Mouse (Mus musculus): ENCODE measurements around the gene Kcnmb2. TPM values are rescaled to one million over a fixed set of nuclear protein-coding genes. Genes with fewer than 3 reads are reported as not detected.

Gene Kcnmb2
- polyA plus RNA-seq (2015; fragmentation: Nextera tagmentation; extraction: Ambion mirVana), result 0.14 and 0.18 TPM in 2 replicates

DNA sequence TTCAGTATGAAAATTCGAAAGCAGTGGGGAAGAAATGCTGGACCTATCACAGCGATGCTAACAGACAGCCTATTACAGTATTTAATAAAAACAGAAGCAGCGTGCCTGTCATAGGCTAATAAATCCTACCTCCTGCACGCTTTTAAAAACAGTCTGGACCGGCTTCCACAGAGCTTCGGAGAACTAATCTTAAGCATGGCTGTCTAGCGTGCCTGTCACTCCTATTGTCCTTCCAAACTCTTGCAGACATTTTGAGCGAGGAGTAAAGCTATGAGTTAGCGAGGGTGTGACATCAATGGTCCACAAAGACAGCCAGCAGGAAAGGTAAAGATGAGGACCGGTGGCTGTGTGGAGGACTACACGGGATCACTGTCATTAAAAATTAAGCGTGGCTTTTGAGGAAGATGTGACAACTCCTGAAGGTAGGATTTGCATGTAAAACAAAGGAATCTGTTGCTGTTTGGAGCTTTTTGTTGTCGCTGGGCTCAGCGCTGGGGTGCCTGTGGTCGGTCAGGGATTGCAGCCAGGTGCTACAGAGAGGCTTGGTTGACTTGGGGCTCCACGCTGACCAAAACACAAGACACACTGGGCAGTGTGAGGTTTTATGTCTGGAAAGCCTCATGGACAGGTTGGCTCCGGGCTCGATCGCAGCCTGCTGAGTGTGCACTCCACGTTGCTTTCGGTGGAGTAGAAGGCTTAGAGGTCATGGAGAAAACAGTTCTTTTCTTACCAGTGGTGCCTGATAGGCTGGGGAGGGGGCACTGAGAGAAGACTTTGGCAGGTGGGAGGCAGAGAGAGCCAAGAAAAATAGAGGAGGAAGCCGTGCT, at the start of gene Kcnmb2:
Gene Kcnmb2 (plus strand): TSS at position 4 of the 827 bp plus-strand sequence.
- DNase-seq (ENCODE audit: low spot score), result no peak

DNA sequence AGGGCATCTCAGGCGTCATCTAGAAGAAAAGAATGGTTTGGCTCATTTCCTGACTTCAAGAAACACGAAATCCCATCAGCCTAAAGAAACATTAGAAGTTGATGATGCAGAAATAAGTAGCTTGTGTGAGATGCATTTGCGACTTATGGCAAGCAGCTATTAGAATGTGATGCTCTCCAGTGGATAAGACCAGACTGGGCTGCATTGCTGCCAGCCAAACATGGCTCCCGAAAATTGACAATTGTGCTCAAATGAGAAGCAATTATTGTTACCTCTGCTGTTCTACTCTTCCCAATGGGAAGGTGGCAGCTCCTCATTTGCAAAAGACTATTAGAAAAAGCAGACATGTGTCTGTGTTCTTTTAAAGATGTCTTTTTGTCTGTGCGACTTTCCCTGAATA, 38.8 kb upstream of the Kcnmb2 start:
- no peak for DNase-seq (ENCODE audit: low spot score)

DNA sequence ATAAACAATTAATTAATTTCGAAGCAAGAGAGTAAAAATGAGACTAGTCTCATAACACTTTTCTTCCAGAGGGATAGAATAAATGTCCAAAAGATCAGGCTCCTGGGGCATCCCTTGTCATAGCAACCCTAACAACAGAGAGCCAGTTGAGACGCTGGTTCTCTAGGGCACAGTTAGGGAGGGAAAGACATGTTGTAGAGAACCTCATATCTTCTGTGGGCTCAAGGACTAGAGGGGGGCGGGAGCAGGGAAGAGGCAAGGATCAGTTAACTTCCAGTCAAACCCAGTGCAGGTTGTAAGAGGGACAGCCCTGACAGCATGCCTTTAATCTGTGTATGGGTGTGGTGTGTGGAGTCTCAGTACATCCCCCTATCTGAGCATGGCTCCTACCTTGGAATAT, 38.2 kb upstream of the Kcnmb2 start:
- DNase-seq (ENCODE audit: low spot score), result no peak

DNA sequence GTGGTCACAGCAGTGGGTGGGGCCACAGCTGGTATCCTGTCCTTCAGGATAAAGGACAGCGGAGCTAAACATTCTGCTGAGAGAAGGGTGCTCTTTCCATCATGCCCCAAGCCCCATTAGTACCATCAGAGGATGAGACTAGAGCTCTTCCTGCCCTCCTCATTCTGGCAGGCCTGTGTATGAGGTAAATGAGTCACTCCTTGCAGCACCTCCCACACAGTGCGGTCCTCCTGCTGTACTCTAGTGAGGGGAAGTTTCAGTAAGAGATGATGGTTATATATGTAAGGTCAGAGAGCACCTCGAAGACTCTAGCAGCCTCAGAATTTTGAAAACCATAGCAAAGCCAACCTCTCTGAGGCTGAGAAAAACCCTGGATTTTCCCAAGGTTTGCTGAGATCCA, 30.8 kb upstream of the Kcnmb2 start:
- DNase-seq (ENCODE audit: low spot score), result no peak

DNA sequence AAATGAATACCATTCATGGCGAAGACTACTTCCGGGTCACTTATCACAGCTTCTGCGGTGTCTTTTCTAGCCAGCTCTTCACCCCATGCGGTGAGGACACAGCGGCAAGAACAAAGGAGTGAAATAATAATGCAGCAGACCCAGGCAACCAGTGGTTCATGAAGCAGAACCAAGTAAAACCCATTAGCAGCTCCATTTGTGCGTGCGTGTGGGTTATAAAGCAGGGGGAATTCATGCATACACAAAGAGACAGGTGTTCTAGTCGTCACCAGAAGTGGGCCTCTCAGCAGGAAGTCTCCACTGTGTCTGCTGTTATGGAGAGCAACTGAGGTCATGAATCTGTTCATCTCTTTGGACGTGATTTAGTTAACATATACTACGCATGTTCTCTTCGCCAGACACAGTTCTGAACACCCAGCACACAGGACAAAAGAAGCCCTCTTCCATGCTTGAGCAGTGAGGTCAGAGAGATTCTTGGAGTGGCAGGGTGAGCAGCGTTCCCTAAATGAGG, 19.6 kb upstream of the Kcnmb2 start:
- no peak for DNase-seq (ENCODE audit: low spot score)

DNA sequence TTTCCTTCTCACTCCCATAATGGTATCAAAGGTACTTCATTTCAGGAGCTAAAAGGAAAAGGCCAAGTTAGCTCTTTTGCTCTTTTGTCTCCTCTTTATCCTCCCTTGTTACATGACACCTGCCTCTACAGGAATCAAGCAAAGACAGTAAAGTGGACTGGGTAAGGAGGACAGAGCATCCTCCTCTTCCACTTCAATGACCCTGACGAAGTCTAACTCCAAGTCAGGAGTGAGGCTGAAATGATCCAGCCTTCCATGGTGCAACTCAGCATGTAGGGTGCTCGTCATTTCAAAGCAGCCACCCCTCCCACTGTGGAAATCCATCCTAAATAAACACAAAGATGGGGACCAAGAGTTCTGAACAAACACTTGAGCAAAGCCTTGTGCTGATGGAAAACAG, 9.7 kb upstream of the Kcnmb2 start:
- DNase-seq (ENCODE audit: low spot score), result no peak

DNA sequence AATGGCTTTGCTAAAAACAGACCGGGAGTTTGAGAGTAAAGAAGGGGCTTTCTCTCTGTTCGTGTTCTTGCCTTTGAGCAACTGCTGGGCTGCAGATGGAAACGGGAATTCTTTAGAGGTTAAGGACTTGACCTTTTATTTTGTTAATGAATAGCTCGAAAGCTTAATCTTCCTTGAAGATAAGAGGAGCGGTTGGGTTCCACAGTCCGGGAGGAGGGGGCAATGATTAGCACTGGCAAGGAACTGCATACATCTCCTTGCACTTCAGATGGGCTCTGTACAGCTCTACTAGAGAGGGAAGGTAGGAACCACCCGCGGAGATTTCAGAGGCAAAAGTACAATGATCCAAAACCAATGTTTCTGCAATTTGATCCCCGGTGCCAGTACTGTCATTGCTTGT, 1.2 kb downstream of the Kcnmb2 start:
- DNase-seq (ENCODE audit: low spot score), result no peak

DNA sequence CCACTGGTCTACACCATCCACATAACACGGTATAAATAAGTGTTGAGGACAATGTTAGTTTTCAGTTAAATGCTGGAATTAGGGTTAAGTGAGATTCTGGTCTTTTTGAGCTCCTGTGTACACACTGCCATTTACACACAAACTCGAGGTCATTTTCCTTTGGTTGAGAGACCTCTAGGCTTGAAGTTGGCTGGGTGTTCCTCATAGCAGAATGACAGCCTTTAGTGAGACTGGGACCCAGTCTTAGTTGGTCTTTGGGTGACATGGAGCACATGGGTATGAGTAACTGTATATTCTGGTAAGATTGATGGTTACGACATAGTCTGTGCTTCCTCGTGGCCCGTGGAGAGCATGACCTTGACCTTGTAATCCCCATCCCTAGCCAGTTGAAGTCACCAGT, 1.8 kb downstream of the Kcnmb2 start:
- no peak for DNase-seq (ENCODE audit: low spot score)

DNA sequence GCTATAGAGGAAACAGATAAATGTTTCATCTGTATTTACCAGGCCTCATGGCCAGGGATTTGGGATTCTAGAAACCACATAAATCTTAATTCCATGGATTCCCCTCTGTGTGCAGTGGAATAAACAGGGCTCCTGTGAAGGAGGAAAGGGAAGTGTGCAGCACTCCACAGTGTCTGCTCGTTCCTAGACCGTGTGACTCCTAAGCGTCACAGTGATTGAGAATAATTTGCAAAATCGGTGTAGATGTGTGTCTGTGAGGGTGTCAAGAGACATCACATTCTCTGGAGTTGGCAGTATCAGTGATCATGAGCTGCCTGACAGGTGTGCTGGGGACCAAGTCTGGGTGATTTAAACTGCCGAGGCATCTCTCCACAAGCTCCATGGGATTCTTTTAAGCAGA, 8.9 kb downstream of the Kcnmb2 start:
- DNase-seq (ENCODE audit: low spot score), result no peak

DNA sequence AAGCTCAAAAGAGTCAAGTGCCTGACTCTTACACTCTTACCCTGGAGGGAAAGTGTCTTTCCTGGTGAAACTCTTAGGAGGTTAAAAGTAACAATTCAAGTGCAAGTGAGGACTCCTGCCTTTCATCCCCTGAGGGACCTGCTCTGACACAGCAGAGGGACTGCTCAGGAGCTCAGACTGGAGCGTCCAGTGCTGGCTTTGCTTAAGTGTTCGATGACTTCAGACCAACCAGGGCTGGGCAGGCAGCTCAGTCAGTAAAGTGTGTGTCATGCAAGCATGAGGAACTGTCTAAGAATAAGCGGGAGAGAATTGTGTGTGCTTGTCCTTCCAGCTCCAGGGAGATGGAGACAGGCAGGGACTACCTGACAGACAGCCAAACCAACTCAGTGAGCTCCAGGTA, 9.4 kb downstream of the Kcnmb2 start:
- DNase-seq (ENCODE audit: low spot score), result no peak

DNA sequence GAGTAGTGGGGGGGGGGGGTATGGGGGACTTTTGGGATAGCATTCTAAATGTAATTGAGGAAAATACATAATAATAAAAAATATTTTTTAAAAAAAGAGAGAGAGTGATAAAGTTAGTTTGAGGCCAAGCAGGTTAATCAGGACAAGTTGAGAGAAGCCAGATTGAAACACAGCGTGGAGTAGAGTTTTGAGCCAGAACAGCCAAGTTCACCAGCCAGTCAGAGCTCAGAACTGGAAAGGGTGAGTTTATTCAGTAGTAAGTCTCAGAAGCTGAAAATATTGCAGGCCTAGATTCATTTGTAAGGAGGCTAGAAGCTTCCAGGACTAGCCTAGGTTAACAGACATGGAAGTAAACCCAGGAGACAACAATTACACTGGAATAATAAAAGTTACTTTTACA, 26.2 kb downstream of the Kcnmb2 start:
- DNase-seq (ENCODE audit: low spot score), result no peak

DNA sequence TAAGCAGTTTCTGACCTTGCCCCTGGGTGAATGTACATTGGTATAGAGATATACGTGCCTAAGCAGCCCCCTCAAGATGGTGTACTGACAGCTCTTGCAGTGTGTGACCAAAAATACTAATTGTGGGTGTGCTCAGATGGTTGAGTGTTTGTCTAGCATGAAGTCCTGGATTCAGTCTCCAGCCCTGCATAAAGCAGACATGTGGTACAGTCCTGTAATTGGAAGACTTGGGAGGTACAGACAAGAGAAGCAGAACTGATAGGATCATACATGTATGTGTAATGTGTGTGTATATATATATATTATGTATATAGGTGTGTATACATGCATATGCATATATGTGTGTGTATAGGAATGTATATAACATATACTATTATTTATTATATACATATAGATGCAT, 32.4 kb downstream of the Kcnmb2 start:
- DNase-seq (ENCODE audit: low spot score), result no peak

DNA sequence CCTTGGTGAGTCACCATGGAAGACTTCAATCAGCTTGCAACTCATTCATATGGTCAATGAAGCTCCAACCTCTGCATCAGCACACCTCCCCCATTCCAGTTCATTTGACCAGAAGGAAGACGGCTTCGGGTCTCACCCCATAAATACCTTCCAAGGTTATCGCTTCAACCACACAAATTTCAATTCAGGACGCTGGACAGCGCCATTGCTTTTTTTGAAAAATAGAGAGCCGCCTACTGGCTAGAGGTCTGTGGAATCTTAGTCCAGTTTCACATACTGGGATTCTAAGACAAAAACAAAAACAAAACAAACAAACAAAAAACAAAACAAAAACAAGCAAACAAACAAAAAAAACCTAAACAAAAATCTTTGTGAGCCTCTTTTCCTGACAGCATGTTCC, 39.2 kb downstream of the Kcnmb2 start:
- DNase-seq (ENCODE audit: low spot score), result no peak

DNA sequence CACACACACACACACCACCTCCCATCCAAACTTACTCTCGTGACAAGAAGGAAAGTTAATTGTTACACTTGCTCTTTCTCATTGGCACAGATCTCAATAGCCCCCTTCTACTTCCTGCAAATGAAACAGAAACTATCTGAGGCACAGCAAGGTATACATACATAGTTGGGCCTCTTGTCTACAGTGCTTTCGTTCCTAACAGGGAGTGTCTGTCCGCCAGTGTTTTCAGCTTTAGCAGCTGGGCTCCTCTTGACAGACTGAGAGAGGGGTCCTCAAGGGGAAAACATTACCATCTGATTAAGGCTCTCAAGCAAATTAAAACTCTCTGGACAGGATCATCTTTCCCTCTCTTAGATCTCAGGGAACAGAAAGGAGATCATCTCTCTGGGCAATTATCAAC, 51.9 kb downstream of the Kcnmb2 start:
- no peak for DNase-seq (ENCODE audit: low spot score)

DNA sequence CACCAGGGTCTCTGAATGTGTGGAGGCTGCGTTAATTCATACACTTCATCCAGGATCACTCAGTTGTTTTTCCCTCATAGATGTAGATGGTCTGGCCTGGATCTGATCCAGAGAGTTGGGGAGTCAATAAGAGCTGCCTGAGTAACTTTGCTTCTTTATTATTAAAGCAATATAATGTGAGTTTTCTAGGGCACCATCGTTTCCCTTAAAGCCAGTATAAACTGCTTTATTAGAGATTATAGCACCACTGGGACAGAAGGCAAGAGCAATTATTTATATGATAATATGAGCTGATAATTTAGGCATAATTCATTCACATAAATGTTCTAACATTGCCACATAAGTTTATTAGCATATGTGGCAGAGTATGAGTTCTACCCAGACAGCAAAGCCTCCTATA, 52.7 kb downstream of the Kcnmb2 start:
- no peak for DNase-seq (ENCODE audit: low spot score)

DNA sequence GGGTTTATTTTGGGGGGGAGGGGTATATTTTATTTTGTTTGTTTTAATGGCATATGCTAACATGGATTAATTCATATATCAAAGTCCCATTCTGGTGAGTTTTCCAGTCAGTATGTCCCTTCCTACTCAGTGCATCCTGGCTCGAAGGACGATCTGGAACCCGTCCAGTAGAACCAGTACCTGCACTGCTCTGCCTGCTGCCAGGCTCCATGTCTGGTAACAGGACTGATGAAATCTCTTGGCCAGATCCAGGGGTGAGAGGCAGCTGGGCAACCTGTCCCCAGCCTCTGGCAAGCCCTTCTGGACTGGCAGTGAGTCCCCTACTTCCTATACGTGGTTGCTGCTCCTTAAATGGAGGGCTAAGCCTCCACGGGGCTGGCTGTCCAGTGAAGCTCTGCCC, 57.5 kb downstream of the Kcnmb2 start:
- DNase-seq (ENCODE audit: low spot score), result no peak

DNA sequence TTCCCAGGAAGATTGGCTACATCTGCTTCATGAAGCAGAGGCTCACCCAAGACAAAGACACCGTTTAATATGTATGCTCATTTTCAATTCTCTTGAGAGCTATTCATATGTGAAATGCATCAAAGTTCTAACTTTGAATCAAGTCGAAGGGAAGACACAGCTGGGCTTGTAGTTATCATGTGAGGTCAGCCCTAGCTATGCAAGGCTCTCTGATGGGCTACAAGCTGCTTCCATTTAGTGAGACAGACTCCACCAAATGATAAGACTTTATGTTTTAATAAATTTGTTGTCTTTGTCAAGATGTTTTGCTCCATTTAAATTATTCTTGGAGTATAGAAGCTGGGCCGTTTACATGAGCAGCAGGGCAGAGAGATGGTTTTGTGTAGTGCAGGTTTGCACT, 58.9 kb downstream of the Kcnmb2 start:
- no peak for DNase-seq (ENCODE audit: low spot score)

DNA sequence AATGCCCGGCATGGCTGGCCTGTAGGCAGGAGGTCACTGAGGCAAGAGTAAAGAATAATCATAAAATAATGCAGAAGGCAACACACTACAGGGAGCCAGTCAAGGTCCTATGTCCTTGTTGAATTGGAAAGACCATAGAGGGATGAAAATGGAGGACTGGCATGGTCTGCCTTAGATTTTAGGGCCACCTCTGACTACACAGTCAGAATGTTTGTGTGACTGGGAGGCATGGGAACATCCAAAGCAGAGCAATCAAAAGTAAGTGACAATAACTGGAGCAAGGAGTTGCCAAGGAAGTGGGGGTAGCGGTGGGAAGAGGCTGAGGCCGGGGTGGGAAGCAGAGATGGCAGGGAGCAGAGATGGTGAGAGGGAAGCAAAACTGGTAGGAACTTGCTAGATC, 60.8 kb downstream of the Kcnmb2 start:
- no peak for DNase-seq (ENCODE audit: low spot score)

DNA sequence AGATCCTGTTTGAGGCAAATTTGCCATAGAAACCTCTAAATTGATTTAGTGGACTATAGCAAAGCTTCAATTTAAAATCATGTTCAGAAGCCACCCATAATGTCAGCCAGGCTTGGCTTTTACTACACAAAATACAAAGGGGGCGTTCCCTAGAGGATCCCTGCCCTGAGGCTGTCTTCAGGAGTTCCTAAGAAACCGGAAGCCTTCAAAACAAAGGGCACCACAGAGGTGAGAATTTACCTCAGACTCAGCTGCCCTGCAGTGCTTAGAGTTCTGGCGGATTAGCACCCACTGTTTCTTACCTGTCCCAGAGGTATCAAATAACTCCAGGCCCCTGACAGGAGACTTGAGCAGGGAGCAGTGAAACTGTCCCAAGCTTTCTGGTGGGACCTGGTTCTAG, 77.4 kb downstream of the Kcnmb2 start:
- DNase-seq (ENCODE audit: low spot score), result no peak

DNA sequence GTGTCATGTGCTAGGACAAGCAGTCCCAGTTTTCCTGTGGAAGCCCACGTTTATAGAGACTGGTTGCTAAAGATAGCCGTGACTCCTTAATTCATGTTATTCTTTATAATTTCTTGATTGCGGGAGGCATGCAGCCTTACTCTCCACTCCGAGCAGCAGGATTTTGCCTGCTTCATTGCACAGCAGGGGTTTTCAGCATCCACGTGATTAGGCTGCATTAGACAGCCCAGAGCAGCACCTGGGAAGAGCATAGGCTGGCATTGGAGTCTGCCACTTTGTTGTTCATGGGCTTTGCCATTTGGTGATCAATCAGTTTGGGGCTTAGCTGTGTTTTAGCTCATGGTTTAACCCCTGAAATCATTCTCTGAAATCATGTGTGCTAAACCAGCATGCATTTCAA, 80.1 kb downstream of the Kcnmb2 start:
- no peak for DNase-seq (ENCODE audit: low spot score)

DNA sequence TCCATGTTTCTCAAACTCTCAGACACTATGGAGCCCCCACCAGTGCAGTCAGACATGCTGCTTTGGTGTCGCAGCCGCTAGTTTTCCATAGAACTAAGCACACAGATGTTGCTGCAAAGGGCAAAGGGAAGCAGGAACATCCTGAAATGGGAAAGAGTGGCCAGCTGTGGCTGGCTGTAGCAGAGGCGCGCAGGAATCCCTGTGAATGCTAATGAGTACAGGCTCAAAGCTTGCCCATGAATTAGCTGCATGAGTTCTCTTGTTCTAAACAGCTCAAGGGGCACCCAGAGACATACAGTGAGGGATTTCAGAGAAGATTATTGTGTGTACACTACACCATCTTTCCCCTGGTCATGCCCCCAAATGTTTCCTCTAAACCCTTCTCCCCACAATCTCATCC, 82.8 kb downstream of the Kcnmb2 start:
- no peak for DNase-seq (ENCODE audit: low spot score)

DNA sequence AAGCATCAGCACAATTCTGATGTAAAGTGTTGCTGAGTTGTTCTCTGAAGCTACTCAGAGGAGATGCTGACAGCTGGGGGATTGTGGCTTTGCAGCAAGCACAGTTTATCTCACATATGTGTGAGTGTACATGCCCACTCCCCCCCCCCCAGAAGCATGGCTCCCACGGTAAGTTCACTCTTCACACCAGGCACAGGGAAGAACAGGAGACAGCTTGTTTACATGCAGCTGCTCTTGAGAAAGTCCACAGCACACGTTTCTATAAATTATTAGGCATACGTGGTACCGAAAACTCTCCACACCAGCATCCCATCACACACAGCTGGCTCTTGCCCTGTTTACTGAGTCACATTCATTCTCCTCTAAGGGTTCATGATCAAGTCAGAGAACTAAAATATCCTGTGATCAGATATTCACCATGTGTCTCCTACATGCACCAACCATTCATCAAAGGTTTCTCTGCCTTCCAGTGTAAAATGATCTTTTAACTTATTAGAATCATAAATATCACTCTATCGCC, 89.3 kb downstream of the Kcnmb2 start:
- no peak for DNase-seq (ENCODE audit: low spot score)

DNA sequence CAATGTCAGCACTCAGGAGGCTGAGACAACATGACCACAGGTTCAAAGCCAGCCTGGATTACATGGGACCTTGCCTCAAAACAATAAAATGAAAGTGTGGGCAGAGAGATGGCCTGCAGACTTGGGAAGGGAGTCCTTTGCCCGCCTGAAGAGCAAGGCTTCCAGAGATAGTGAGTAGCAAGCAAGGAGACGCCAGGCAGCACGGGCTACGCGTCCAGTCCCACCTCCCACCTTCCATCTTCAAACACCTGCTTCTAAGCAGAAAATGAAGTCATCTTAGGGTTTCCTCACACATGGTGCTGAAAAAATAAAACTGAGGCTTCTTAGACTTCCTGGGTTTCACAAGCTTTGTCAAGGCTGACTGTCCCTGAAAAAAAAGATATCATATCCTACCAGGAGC, 109.3 kb downstream of the Kcnmb2 start:
- no peak for DNase-seq (ENCODE audit: low spot score)

Measured in thymus, postnatal 0 days (tissue).